Comparison of ENCODE assay signal across 8 mouse cellular contexts in genomic region chr4:128962029-128962925, GRCm38 (mm10). TPM values are rescaled to one million over a fixed set of nuclear protein-coding genes. Genes with fewer than 3 reads are reported as not detected.
DNase-seq lines count a peak whose midpoint lies in the region; ATAC-seq lines count a peak whose summit lies in the region.

TSS of gene Azin2 (minus strand) at chr4:128962442.

- peaks cover 32% of the 10 kb centered on the region for H3K4me1 ChIP-seq in hindbrain, embryonic 14.5 days (replicated peaks; ENCODE audit: control insufficient read depth, insufficient read depth, low read length)

- 0 out of 2 replicates have a peak within 1 kb of the TSS, but pooled peaks have one; percentile 22 for H3K27ac ChIP-seq in hindbrain, embryonic 14.5 days

- peak within 1 kb of the TSS; percentile 81 for H3K4me3 ChIP-seq in hindbrain, embryonic 14.5 days (replicated peaks; ENCODE audit: low read length)

- no peaks in the 10 kb centered on the region for H3K36me3 ChIP-seq in hindbrain, embryonic 14.5 days (replicated peaks; ENCODE audit: control insufficient read depth, insufficient read depth)

- peak within 1 kb of the TSS; percentile 83 for H3K4me2 ChIP-seq in hindbrain, embryonic 14.5 days (replicated peaks)

- peak; percentile 89 for DNase-seq in T-cell, adult 2 months (ENCODE audit: low spot score)
- peak; percentile 93 for DNase-seq in cerebellum, postnatal 36 days
- peak; percentile 88 to 92 for DNase-seq in frontal cortex, postnatal 36 days (ENCODE audit: low spot score in 2 of 2)
- DNase-seq in hindbrain, embryonic 14.5 days (ENCODE audit: low spot score): peak; percentile 94
- DNase-seq in layer of hippocampus, postnatal 36 days: peak; percentile 90 to 91
- peak; percentile 86 for DNase-seq in lung, postnatal 25 days (ENCODE audit: low spot score)
- peak; percentile 87 for DNase-seq in retina, adult 2 months (ENCODE audit: low read depth, low spot score)
- DNase-seq in thymus, postnatal 25 days: peak; percentile 86

- ATAC-seq in hindbrain, embryonic 14.5 days (ENCODE audit: low FRiP score): peak; percentile 91

- H3K9me3 ChIP-seq in hindbrain, embryonic 14.5 days (ENCODE audit: control insufficient read depth, low read length): no peaks in the 10 kb centered on the region

- peak within 1 kb of the TSS; percentile 87 for H3K9ac ChIP-seq in hindbrain, embryonic 14.5 days

- H3K27me3 ChIP-seq in hindbrain, embryonic 14.5 days (ENCODE audit: control insufficient read depth, insufficient read depth, low read length): 0 out of 2 replicates have a peak, but pooled peaks cover 4% of the 10 kb centered on the region

- WGBS in hindbrain, embryonic 14.5 days: under 1% methylated on average over 72 of the region's 72 CpGs

RNA-seq across cellular contexts. Expression of gene Azin2, which starts in this region (rescaled TPM):
- polyA plus RNA-seq in hindbrain, embryonic 14.5 days (2014; fragmentation: Nextera tagmentation; extraction: Ambion mirVana): 14.6 and 20.1 TPM in 2 replicates
- 10 to 100 TPM; 38.7 to 39.5 TPM for total RNA-seq in layer of hippocampus, postnatal 36 days (2021)

Comparison
In these comparisons a context has a peak if more than half of its experiments do, and no peak if none do; other contexts are left out.
1. Peak in every context shown above with its lines: DNase-seq, ATAC-seq, H3K4me3 ChIP-seq and H3K27ac ChIP-seq.